Mouse (Mus musculus): ENCODE results near the gene Sprr2i. TPM values are rescaled to one million over a fixed set of nuclear protein-coding genes. Genes with fewer than 3 reads are reported as not detected.

The Sprr2i gene
- polyA plus RNA-seq, 1 experiment = not detected

- Histone ChIP-seq H3K4me3 (ENCODE audit: extremely low read depth, insufficient read depth, insufficient read length) (no peak within 1 kb of the TSS), H3K4me1 (ENCODE audit: control insufficient read depth, insufficient read depth, insufficient read length) (no peaks in the 10 kb centered on the region), H3K27me3 (ENCODE audit: control insufficient read depth, insufficient read depth, low read length) (no peaks in the 10 kb centered on the region), H3K27ac (ENCODE audit: insufficient read depth, low read length) (no peak within 1 kb of the TSS), H3K36me3 (ENCODE audit: control insufficient read depth, insufficient read depth, low read length) (no peaks in the 10 kb centered on the region)
- TF ChIP-seq CTCF (IDR thresholded peaks at IDR 0.05; ENCODE audit: extremely low read depth, insufficient read depth, insufficient read length, insufficient replicate concordance) = no peak
- TF ChIP-seq POLR2A (IDR thresholded peaks at IDR 0.05; ENCODE audit: low read depth, low read length) = no peak
- no peak for DNase-seq (ENCODE audit: low read depth in 1 of 2, low spot score in 2 of 2)
- 92% methylated on average over 6 of the region's 6 CpGs for WGBS
These were observed 21.5 kb downstream of the Sprr2i start, which contains the start of gene Gm9774 for GRCm38 (mm10) chr3:92429323-92429722. TSS of gene Gm9774 (minus strand) at chr3:92429423.

GRCm38 (mm10) chr3:92432282-92432681 is 24.5 kb downstream of the Sprr2i start, which contains the start of gene Sprr2k:
TSS of gene Sprr2k (plus strand) at chr3:92432582.
- WGBS = 82% methylated on average over 2 of the region's 2 CpGs
- H3K36me3 ChIP-seq (ENCODE audit: control insufficient read depth, insufficient read depth, low read length) = no peaks in the 10 kb centered on the region
- H3K27me3 ChIP-seq (ENCODE audit: control insufficient read depth, insufficient read depth, low read length) = no peaks in the 10 kb centered on the region
- no peaks in the 10 kb centered on the region for H3K4me1 ChIP-seq (ENCODE audit: control insufficient read depth, insufficient read depth, insufficient read length)
- DNase-seq (ENCODE audit: low read depth in 1 of 2, low spot score in 2 of 2) = no peak
- no peak within 1 kb of the TSS for H3K4me3 ChIP-seq (ENCODE audit: extremely low read depth, insufficient read depth, insufficient read length)
- TF ChIP-seq CTCF (IDR thresholded peaks at IDR 0.05; ENCODE audit: extremely low read depth, insufficient read depth, insufficient read length, insufficient replicate concordance) (no peak), POLR2A (IDR thresholded peaks at IDR 0.05; ENCODE audit: low read depth, low read length) (no peak)
- no peak within 1 kb of the TSS for H3K27ac ChIP-seq (ENCODE audit: insufficient read depth, low read length)

GRCm38 (mm10) chr3:92438689-92439088 is 30.9 kb downstream of the Sprr2i start, which contains the start of gene Sprr1b:
TSS of gene Sprr1b (minus strand) at chr3:92438789.
- 88% methylated on average over 3 of the region's 3 CpGs for WGBS
- no peak for DNase-seq (ENCODE audit: low read depth in 1 of 2, low spot score in 2 of 2)
- no peaks in the 10 kb centered on the region for H3K36me3 ChIP-seq (ENCODE audit: control insufficient read depth, insufficient read depth, low read length)
- TF ChIP-seq POLR2A (IDR thresholded peaks at IDR 0.05; ENCODE audit: low read depth, low read length) = no peak
- TF ChIP-seq CTCF (IDR thresholded peaks at IDR 0.05; ENCODE audit: extremely low read depth, insufficient read depth, insufficient read length, insufficient replicate concordance) = no peak
- H3K27me3 ChIP-seq (ENCODE audit: control insufficient read depth, insufficient read depth, low read length) = no peaks in the 10 kb centered on the region
- no peak within 1 kb of the TSS for H3K27ac ChIP-seq (ENCODE audit: insufficient read depth, low read length)
- H3K4me3 ChIP-seq (ENCODE audit: extremely low read depth, insufficient read depth, insufficient read length) = no peak within 1 kb of the TSS
- no peaks in the 10 kb centered on the region for H3K4me1 ChIP-seq (ENCODE audit: control insufficient read depth, insufficient read depth, insufficient read length)

GRCm38 (mm10) chr3:92440177-92440576 is 32.4 kb downstream of the Sprr2i start:
- Histone ChIP-seq H3K27me3 (ENCODE audit: control insufficient read depth, insufficient read depth, low read length) (no peaks in the 10 kb centered on the region), H3K4me1 (ENCODE audit: control insufficient read depth, insufficient read depth, insufficient read length) (no peaks in the 10 kb centered on the region), H3K27ac (ENCODE audit: insufficient read depth, low read length) (no peak overlapping the region), H3K36me3 (ENCODE audit: control insufficient read depth, insufficient read depth, low read length) (no peaks in the 10 kb centered on the region), H3K4me3 (ENCODE audit: extremely low read depth, insufficient read depth, insufficient read length) (no peak overlapping the region)
- DNase-seq (ENCODE audit: low read depth in 1 of 2, low spot score in 2 of 2) = no peak
- WGBS = 82% methylated on average over 3 of the region's 3 CpGs
- no peak for TF ChIP-seq POLR2A (IDR thresholded peaks at IDR 0.05; ENCODE audit: low read depth, low read length)
- TF ChIP-seq CTCF (IDR thresholded peaks at IDR 0.05; ENCODE audit: extremely low read depth, insufficient read depth, insufficient read length, insufficient replicate concordance) = no peak

GRCm38 (mm10) chr3:92455151-92455550 is 47.4 kb downstream of the Sprr2i start:
- DNase-seq (ENCODE audit: low read depth in 1 of 2, low spot score in 2 of 2) = no peak

GRCm38 (mm10) chr3:92458620-92459019 is 50.8 kb downstream of the Sprr2i start, which contains the start of gene Sprr3:
TSS of gene Sprr3 (minus strand) at chr3:92458720.
- DNase-seq (ENCODE audit: low read depth in 1 of 2, low spot score in 2 of 2) = no peak
- H3K36me3 ChIP-seq (ENCODE audit: control insufficient read depth, insufficient read depth, low read length) = no peaks in the 10 kb centered on the region
- no peaks in the 10 kb centered on the region for H3K27me3 ChIP-seq (ENCODE audit: control insufficient read depth, insufficient read depth, low read length)
- TF ChIP-seq CTCF (IDR thresholded peaks at IDR 0.05; ENCODE audit: extremely low read depth, insufficient read depth, insufficient read length, insufficient replicate concordance) (no peak), POLR2A (IDR thresholded peaks at IDR 0.05; ENCODE audit: low read depth, low read length) (no peak)
- H3K4me1 ChIP-seq (ENCODE audit: control insufficient read depth, insufficient read depth, insufficient read length) = no peaks in the 10 kb centered on the region
- 64% methylated on average over 2 of the region's 2 CpGs for whole genome bisulfite sequencing
- no peak within 1 kb of the TSS for H3K4me3 ChIP-seq (ENCODE audit: extremely low read depth, insufficient read depth, insufficient read length)
- no peak within 1 kb of the TSS for H3K27ac ChIP-seq (ENCODE audit: insufficient read depth, low read length)

More at GRCm38 (mm10) chr3:92455151-92455550, 47.4 kb downstream of the Sprr2i start:
- no peaks in the 10 kb centered on the region for H3K4me1 ChIP-seq (ENCODE audit: control insufficient read depth, insufficient read depth, insufficient read length)
- no peaks in the 10 kb centered on the region for H3K36me3 ChIP-seq (ENCODE audit: control insufficient read depth, insufficient read depth, low read length)
- H3K27ac ChIP-seq (ENCODE audit: insufficient read depth, low read length) = no peak overlapping the region
- no peak overlapping the region for H3K4me3 ChIP-seq (ENCODE audit: extremely low read depth, insufficient read depth, insufficient read length)
- H3K27me3 ChIP-seq (ENCODE audit: control insufficient read depth, insufficient read depth, low read length) = no peaks in the 10 kb centered on the region
- WGBS = 87% methylated on average over 5 of the region's 5 CpGs
- TF ChIP-seq POLR2A (IDR thresholded peaks at IDR 0.05; ENCODE audit: low read depth, low read length) (no peak), CTCF (IDR thresholded peaks at IDR 0.05; ENCODE audit: extremely low read depth, insufficient read depth, insufficient read length, insufficient replicate concordance) (no peak)

Other genes with a start within 250 kb of the Sprr2i start
- gene Sprr2a1, start 192.2 kb upstream of the Sprr2i start, polyA plus RNA-seq (2012; rRNA removed) = not detected in 2 replicates
- gene Sprr2a2, start 192.1 kb upstream of the Sprr2i start, polyA plus RNA-seq (2012; rRNA removed) = 1.1 and 1.3 TPM in 2 replicates
- not detected in 2 replicates for gene Sprr2a3, start 122.6 kb upstream of the Sprr2i start, polyA plus RNA-seq (2012; rRNA removed)
- gene Sprr2b, start 91.4 kb upstream of the Sprr2i start, polyA plus RNA-seq (2012; rRNA removed) = not detected in 2 replicates
- not detected in 2 replicates for gene Sprr2d, start 68.9 kb upstream of the Sprr2i start, polyA plus RNA-seq (2012; rRNA removed)
- gene Sprr2e, start 55.8 kb upstream of the Sprr2i start, polyA plus RNA-seq (2012; rRNA removed) = not detected in 2 replicates
- gene Sprr2f, start 42.8 kb upstream of the Sprr2i start, polyA plus RNA-seq (2012; rRNA removed) = not detected in 2 replicates
- not detected in 2 replicates for gene Sprr2h, start 22.3 kb upstream of the Sprr2i start, polyA plus RNA-seq (2012; rRNA removed)
- not detected in 2 replicates for gene Sprr2j-ps, start 10.1 kb downstream of the Sprr2i start, polyA plus RNA-seq (2012; rRNA removed)
- 3.5 and 6.0 TPM in 2 replicates for gene Gm9774, start 21.4 kb downstream of the Sprr2i start, polyA plus RNA-seq (2012; rRNA removed)
- not detected in 2 replicates for gene Sprr2k, start 24.6 kb downstream of the Sprr2i start, polyA plus RNA-seq (2012; rRNA removed)
- not detected in 2 replicates for gene Sprr1b, start 30.8 kb downstream of the Sprr2i start, polyA plus RNA-seq (2012; rRNA removed)
- not detected in 2 replicates for gene Sprr3, start 50.7 kb downstream of the Sprr2i start, polyA plus RNA-seq (2012; rRNA removed)
- gene Sprr1a, start 77.9 kb downstream of the Sprr2i start, polyA plus RNA-seq (2012; rRNA removed) = 0.15 TPM in 1 of 2 replicates, not detected in the other
- not detected in 2 replicates for gene Sprr4, start 92.5 kb downstream of the Sprr2i start, polyA plus RNA-seq (2012; rRNA removed)
- not detected in 2 replicates for gene 2310046K23Rik, start 126.5 kb downstream of the Sprr2i start, polyA plus RNA-seq (2012; rRNA removed)
- not detected in 2 replicates for gene Ivl, start 165.7 kb downstream of the Sprr2i start, polyA plus RNA-seq (2012; rRNA removed)
- gene Smcp, start 181.0 kb downstream of the Sprr2i start, polyA plus RNA-seq (2012; rRNA removed) = not detected in 2 replicates
- not detected in 2 replicates for gene 2210017I01Rik, start 199.5 kb downstream of the Sprr2i start, polyA plus RNA-seq (2012; rRNA removed)
- gene Lce6a, start 213.7 kb downstream of the Sprr2i start, polyA plus RNA-seq (2012; rRNA removed) = not detected in 2 replicates
- not detected in 2 replicates for gene Lce1a1, start 240.3 kb downstream of the Sprr2i start, polyA plus RNA-seq (2012; rRNA removed)
- gene Lce1b, start 248.9 kb downstream of the Sprr2i start, polyA plus RNA-seq (2012; rRNA removed) = not detected in 2 replicates